Mouse (Mus musculus) C2C12 (cell line): Measurements from ENCODE around the gene Zbtb12.

Experiments used
- CTCF ChIP-seq: IDR thresholded peaks from one replicate; pipeline ENCODE4 v1.5.1; 2011; ENCODE audit not compliant: control insufficient read depth, insufficient read depth, insufficient read length
- MYOG ChIP-seq: IDR thresholded peaks from one replicate; pipeline ENCODE4 v1.6.1; 2011; ENCODE audit not compliant: control insufficient read depth, insufficient read length; ENCODE audit errors: extremely low read depth

DNA sequence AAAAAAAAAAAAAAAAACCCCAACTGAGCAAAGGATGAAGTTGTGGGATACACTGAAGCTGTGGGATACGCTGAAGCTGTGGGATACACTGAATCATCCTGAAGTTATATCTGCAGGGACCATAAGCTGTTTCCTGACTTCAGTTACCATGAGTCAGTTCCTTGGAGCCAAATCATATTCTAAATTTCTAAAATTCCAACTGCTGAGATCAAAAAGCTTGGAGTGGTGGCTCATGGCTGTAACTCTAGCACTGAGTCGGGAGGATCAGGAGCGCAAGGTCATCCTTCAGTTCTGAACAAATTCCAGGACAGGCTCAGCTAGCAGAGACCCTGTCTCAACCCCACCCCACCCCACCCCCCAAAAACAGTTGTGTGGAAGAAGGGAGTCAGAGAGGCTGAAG, 6.3 kb downstream of the Zbtb12 start:
- TF ChIP-seq MYOG (no peak), CTCF (no peak)
